Mouse (Mus musculus) adrenal gland, postnatal 36 days (tissue): ENCODE data around the gene Gm10376. TPM values are rescaled to one million over a fixed set of nuclear protein-coding genes. Genes with fewer than 3 reads are reported as not detected.
"Not testable (repeated sequence)": the region's sequence is repeated elsewhere in the genome, so short reads cannot be mapped to it uniquely, and the experiment has no call there.

Experiments used
- DNase-seq, 2 experiments: peaks; one replicate each; pipeline ENCODE4 v3.0.0; 2021; ENCODE audit warnings: mixed read lengths in 1 of 2
- long read RNA-seq, 2 experiments: library from polyadenylated mRNA; stranded (forward); transcript quantifications; one replicate each; pipeline ENCODE4 v2.0.0; 2021; ENCODE audit warnings: borderline sequencing depth in 2 of 2
- total RNA-seq, 2 experiments: library from RNA; stranded (reverse); gene quantifications; 2 replicates each; pipeline ENCODE4 v1.2.3; 2021

Gm10376 gene
- total RNA-seq = not detected
- long read RNA-seq, experiment 1 = 0 reads
- long read RNA-seq, experiment 2 = 0 reads

GRCm38 (mm10) chr14:43015528-43015927, at the start of gene Gm10376:
Gm10376 (minus strand) TSS chr14:43015628.
- DNase-seq = not testable (repeated sequence)

- not testable (repeated sequence) for DNase-seq
These were observed 44.8 kb upstream of the Gm10376 start for GRCm38 (mm10) chr14:43060179-43060578.

- not testable (repeated sequence) for DNase-seq
These were observed 42.6 kb upstream of the Gm10376 start for GRCm38 (mm10) chr14:43058063-43058462.

- DNase-seq = not testable (repeated sequence)
These were observed 21.9 kb downstream of the Gm10376 start, which contains the start of gene Gm8082 for GRCm38 (mm10) chr14:42993524-42993923. Gm8082 (minus strand) TSS chr14:42993624.

Other genes with a start within 250 kb of the Gm10376 start
- gene Gm3015, start 246.8 kb downstream of the Gm10376 start, total RNA-seq = not detected
- gene Gm10377, start 217.6 kb downstream of the Gm10376 start, total RNA-seq = not detected
- gene Gm21977, start 162.2 kb downstream of the Gm10376 start, total RNA-seq = not detected
- gene Gm8082, start 22.0 kb downstream of the Gm10376 start, total RNA-seq = not detected
- not detected for gene Gm8094, start 61.0 kb upstream of the Gm10376 start, total RNA-seq
- gene Gm8104, start 85.0 kb upstream of the Gm10376 start, total RNA-seq = not detected
- not detected for gene Gm7233, start 164.2 kb upstream of the Gm10376 start, total RNA-seq
- gene Gm8122, start 219.7 kb upstream of the Gm10376 start, total RNA-seq = not detected
- not detected for gene Gm8126, start 243.0 kb upstream of the Gm10376 start, total RNA-seq